Mouse (Mus musculus) embryonic facial prominence, embryonic 12.5 days (tissue): ENCODE results near the gene Ppcdc. TPM values are rescaled to one million over a fixed set of nuclear protein-coding genes. Genes with fewer than 3 reads are reported as not detected.

Experiments
- ATAC-seq: fragments of 200-750 bp; cut with Nextera tagmentation; 2 replicates; pipeline ENCODE4 v1.8.0; 2017; ENCODE audit not compliant: insufficient number of reproducible peaks, insufficient read depth, low FRiP score, low TSS enrichment
- H3K27ac ChIP-seq: fragments of 300-500 bp; sonication (generic); 2 replicates; pipeline ENCODE4 v1.5.1; 2016; ENCODE audit warnings: mild to moderate bottlenecking
- H3K27me3 ChIP-seq: fragments of 300-500 bp; sonication (generic); 2 replicates; pipeline ENCODE4 v1.6.1; 2016; ENCODE audit warnings: mild to moderate bottlenecking, moderate library complexity
- H3K36me3 ChIP-seq: fragments of 300-500 bp; sonication (generic); 2 replicates; pipeline ENCODE4 v1.6.1; 2016; ENCODE audit warnings: mild to moderate bottlenecking
- H3K4me1 ChIP-seq: fragments of 300-500 bp; sonication (generic); 2 replicates; pipeline ENCODE4 v1.6.1; 2016
- H3K4me2 ChIP-seq: fragments of 300-500 bp; sonication (generic); replicated peaks from 2 replicates; pipeline ENCODE4 v1.6.1; 2016; ENCODE audit warnings: mild to moderate bottlenecking, moderate library complexity
- H3K4me3 ChIP-seq: fragments of 300-500 bp; sonication (generic); 2 replicates; pipeline ENCODE4 v1.5.1; 2016; ENCODE audit warnings: mild to moderate bottlenecking
- H3K9ac ChIP-seq: fragments of 300-500 bp; sonication (generic); 2 replicates; pipeline ENCODE4 v1.6.1; 2016; ENCODE audit warnings: mild to moderate bottlenecking, moderate library complexity
- H3K9me3 ChIP-seq: fragments of 300-500 bp; sonication (generic); 2 replicates; pipeline ENCODE4 v1.6.1; 2016; ENCODE audit warnings: mild to moderate bottlenecking, moderate library complexity
- WGBS: fragments of 180-500 bp; shearing (Covaris S2); methylation state at CpG from one replicate; pipeline ENCODE4 v1.1.7; 2016; 5-methylcytosine and 5-hydroxymethylcytosine counted together
- polyA plus RNA-seq: library from polyadenylated mRNA; unstranded; fragments of >200 nt; fragmentation: Nextera tagmentation; extraction: Ambion mirVana; gene quantifications from 2 replicates; pipeline ENCODE4 v1.2.1, GENCODE M21; 2016

The Ppcdc gene
- polyA plus RNA-seq, 1 experiment from 2014 or later, result 30.3 TPM

- 84% methylated on average over 15 of the region's 15 CpGs for WGBS
- H3K36me3 ChIP-seq, result no peaks in the 10 kb centered on the region
- no peak for ATAC-seq
- H3K4me3 ChIP-seq, result no peak overlapping the region
- no peak overlapping the region for H3K27ac ChIP-seq
- H3K4me2 ChIP-seq, result no peak overlapping the region
- no peak overlapping the region for H3K9ac ChIP-seq
- no peaks in the 10 kb centered on the region for H3K4me1 ChIP-seq
- H3K9me3 ChIP-seq, result peaks cover 8% of the 10 kb centered on the region; the same call in 1 of the 2 replicates
- no peaks in the 10 kb centered on the region for H3K27me3 ChIP-seq
Observed at GRCm38 (mm10) chr9:57402318-57403251, 37.3 kb downstream of the Ppcdc start.

- Histone ChIP-seq H3K4me3 (no peak overlapping the region), H3K4me1 (no peaks in the 10 kb centered on the region), H3K9me3 (peaks cover 8% of the 10 kb centered on the region; the same call in 1 of the 2 replicates), H3K27ac (no peak overlapping the region), H3K9ac (no peak overlapping the region), H3K4me2 (no peak overlapping the region), H3K27me3 (no peaks in the 10 kb centered on the region), H3K36me3 (no peaks in the 10 kb centered on the region)
- WGBS, result 95% methylated on average over 2 of the region's 2 CpGs
- no peak for ATAC-seq
Observed at GRCm38 (mm10) chr9:57398773-57399172, 41.2 kb downstream of the Ppcdc start.

GRCm38 (mm10) chr9:57392892-57393291, 47.0 kb downstream of the Ppcdc start:
- no peaks in the 10 kb centered on the region for H3K4me1 ChIP-seq
- no peak overlapping the region for H3K9ac ChIP-seq
- H3K27me3 ChIP-seq, result no peaks in the 10 kb centered on the region
- H3K4me3 ChIP-seq, result no peak overlapping the region
- ATAC-seq, result no peak
- no peaks in the 10 kb centered on the region for H3K9me3 ChIP-seq
- no peak overlapping the region for H3K4me2 ChIP-seq
- H3K27ac ChIP-seq, result no peak overlapping the region
- 87% methylated on average over 1 of the region's 1 CpGs for WGBS
- H3K36me3 ChIP-seq, result no peaks in the 10 kb centered on the region

- Histone ChIP-seq H3K9me3 (no peaks in the 10 kb centered on the region), H3K4me1 (no peaks in the 10 kb centered on the region), H3K4me3 (no peak overlapping the region), H3K9ac (no peak overlapping the region), H3K27me3 (no peaks in the 10 kb centered on the region), H3K36me3 (no peaks in the 10 kb centered on the region), H3K4me2 (no peak overlapping the region), H3K27ac (no peak overlapping the region)
- no peak for ATAC-seq
- 73% methylated on average over 3 of the region's 3 CpGs for WGBS
Observed at GRCm38 (mm10) chr9:57390869-57391268, 49.1 kb downstream of the Ppcdc start.

- Histone ChIP-seq H3K27ac (no peak overlapping the region), H3K27me3 (no peaks in the 10 kb centered on the region), H3K36me3 (no peaks in the 10 kb centered on the region), H3K4me1 (no peaks in the 10 kb centered on the region), H3K4me3 (no peak overlapping the region), H3K4me2 (no peak overlapping the region), H3K9ac (no peak overlapping the region), H3K9me3 (no peaks in the 10 kb centered on the region)
- WGBS, result 38% methylated on average over 1 of the region's 1 CpGs
- ATAC-seq, result no peak
Observed at GRCm38 (mm10) chr9:57389131-57389530, 50.8 kb downstream of the Ppcdc start.

GRCm38 (mm10) chr9:57386926-57387325, 53.0 kb downstream of the Ppcdc start:
- no peak overlapping the region for H3K9ac ChIP-seq
- H3K36me3 ChIP-seq, result no peaks in the 10 kb centered on the region
- H3K9me3 ChIP-seq, result no peaks in the 10 kb centered on the region
- H3K27ac ChIP-seq, result no peak overlapping the region
- H3K27me3 ChIP-seq, result no peaks in the 10 kb centered on the region
- H3K4me2 ChIP-seq, result no peak overlapping the region
- ATAC-seq, result no peak
- H3K4me3 ChIP-seq, result no peak overlapping the region
- no peaks in the 10 kb centered on the region for H3K4me1 ChIP-seq
- 70% methylated on average over 4 of the region's 4 CpGs for WGBS

GRCm38 (mm10) chr9:57384621-57385020, 55.3 kb downstream of the Ppcdc start:
- 81% methylated on average over 2 of the region's 2 CpGs for WGBS
- Histone ChIP-seq H3K4me3 (no peak overlapping the region), H3K9ac (no peak overlapping the region)

GRCm38 (mm10) chr9:57360999-57361398, 78.9 kb downstream of the Ppcdc start:
- H3K9ac ChIP-seq, result no peak overlapping the region
- no peak overlapping the region for H3K4me2 ChIP-seq
- 94% methylated on average over 3 of the region's 3 CpGs for WGBS
- H3K27ac ChIP-seq, result no peak overlapping the region
- no peaks in the 10 kb centered on the region for H3K9me3 ChIP-seq
- H3K4me3 ChIP-seq, result no peak overlapping the region
- no peaks in the 10 kb centered on the region for H3K4me1 ChIP-seq
- no peaks in the 10 kb centered on the region for H3K27me3 ChIP-seq
- H3K36me3 ChIP-seq, result no peaks in the 10 kb centered on the region
- no peak for ATAC-seq

More at GRCm38 (mm10) chr9:57384621-57385020, 55.3 kb downstream of the Ppcdc start:
- H3K27ac ChIP-seq, result no peak overlapping the region
- H3K4me1 ChIP-seq, result no peaks in the 10 kb centered on the region
- no peaks in the 10 kb centered on the region for H3K9me3 ChIP-seq
- H3K4me2 ChIP-seq, result no peak overlapping the region
- no peaks in the 10 kb centered on the region for H3K36me3 ChIP-seq
- ATAC-seq, result no peak
- no peaks in the 10 kb centered on the region for H3K27me3 ChIP-seq

- Histone ChIP-seq H3K4me1 (no peaks in the 10 kb centered on the region), H3K9me3 (no peaks in the 10 kb centered on the region), H3K36me3 (no peaks in the 10 kb centered on the region), H3K9ac (no peak overlapping the region), H3K4me3 (no peak overlapping the region), H3K27ac (no peak overlapping the region), H3K27me3 (no peaks in the 10 kb centered on the region), H3K4me2 (no peak overlapping the region)
- no peak for ATAC-seq
- WGBS, result 61% methylated on average over 2 of the region's 2 CpGs
Observed at GRCm38 (mm10) chr9:57354377-57355183, 85.3 kb downstream of the Ppcdc start.

- Histone ChIP-seq H3K27me3 (no peaks in the 10 kb centered on the region), H3K27ac (no peak overlapping the region), H3K4me2 (no peak overlapping the region), H3K9ac (no peak overlapping the region), H3K4me3 (no peak overlapping the region), H3K36me3 (no peaks in the 10 kb centered on the region), H3K9me3 (no peaks in the 10 kb centered on the region), H3K4me1 (no peaks in the 10 kb centered on the region)
- ATAC-seq, result no peak
- 49% methylated on average over 2 of the region's 2 CpGs for WGBS
Observed at GRCm38 (mm10) chr9:57351277-57351676, 88.6 kb downstream of the Ppcdc start.

- Histone ChIP-seq H3K4me2 (no peak overlapping the region), H3K9ac (no peak overlapping the region), H3K4me3 (no peak overlapping the region), H3K9me3 (no peaks in the 10 kb centered on the region), H3K36me3 (no peaks in the 10 kb centered on the region), H3K27me3 (no peaks in the 10 kb centered on the region), H3K27ac (no peak overlapping the region), H3K4me1 (no peaks in the 10 kb centered on the region)
- WGBS, result 68% methylated on average over 1 of the region's 1 CpGs
- ATAC-seq, result no peak
Observed at GRCm38 (mm10) chr9:57345902-57346301, 94.0 kb downstream of the Ppcdc start.

- Histone ChIP-seq H3K27ac (no peak overlapping the region), H3K4me2 (no peak overlapping the region), H3K36me3 (no peaks in the 10 kb centered on the region), H3K4me3 (no peak overlapping the region), H3K9ac (no peak overlapping the region), H3K27me3 (no peaks in the 10 kb centered on the region), H3K4me1 (no peaks in the 10 kb centered on the region), H3K9me3 (no peaks in the 10 kb centered on the region)
- ATAC-seq, result no peak
- WGBS, result 80% methylated on average over 3 of the region's 3 CpGs
Observed at GRCm38 (mm10) chr9:57343752-57344151, 96.2 kb downstream of the Ppcdc start.
